Mouse (Mus musculus): ENCODE data around the gene Taldo1. TPM values are rescaled to one million over a fixed set of nuclear protein-coding genes. Genes with fewer than 3 reads are reported as not detected.

Gene Taldo1
- total RNA-seq, 2 experiments from 2014 or later, result 87.5 to 90.9 TPM

DNA sequence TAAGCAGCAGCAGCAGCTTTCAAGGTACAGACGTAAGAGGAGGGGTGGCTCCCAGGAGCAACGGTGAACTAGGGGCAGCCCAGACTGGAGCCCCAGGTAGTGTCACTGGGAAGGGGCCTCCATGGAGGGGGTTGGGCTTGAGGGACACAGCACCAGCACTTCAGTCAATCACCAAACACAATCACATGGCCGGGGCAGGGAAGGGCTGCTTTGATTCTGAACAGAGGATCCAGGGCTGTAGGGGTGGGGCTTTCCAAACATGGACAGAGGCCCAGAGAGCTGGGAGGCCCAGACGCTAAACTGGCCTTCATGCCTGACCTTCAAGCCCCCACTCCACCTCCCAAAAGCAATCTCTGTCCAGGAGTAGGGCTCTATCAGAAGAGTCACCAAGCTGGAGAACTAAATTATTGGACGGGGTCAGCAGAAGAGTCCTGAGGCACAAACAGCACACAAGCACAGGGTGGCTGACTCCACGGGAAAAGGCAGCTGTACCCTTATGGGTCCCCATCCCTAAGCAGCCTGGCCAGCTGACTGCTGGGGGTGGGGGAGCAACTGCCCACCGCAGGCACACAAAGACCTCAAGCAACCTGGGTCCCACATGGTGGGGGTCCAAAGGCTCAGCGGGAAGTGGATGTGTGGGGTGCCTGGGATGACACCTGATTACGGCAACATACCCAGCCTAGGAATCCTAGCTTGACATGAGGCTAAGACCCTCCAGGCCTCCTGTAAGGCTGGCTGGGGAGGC, 38.0 kb downstream of the Taldo1 start:
- peak overlapping the region; percentile 94 for H3K4me3 ChIP-seq
- intact Hi-C loops (cut with DNase I), result loop anchor here (2.0 kb wide), 1 partner anchor 15 kb away; the partner anchor contains the start of gene Gatd1
- peak overlapping the region; percentile 12; the same call in 1 of the 2 replicates for H3K27ac ChIP-seq
- no peak for TF ChIP-seq CTCF (IDR thresholded peaks at IDR 0.05)
- no peak for DNase-seq (ENCODE audit: extremely low spot score in 1 of 2, low spot score in 2 of 2)

DNA sequence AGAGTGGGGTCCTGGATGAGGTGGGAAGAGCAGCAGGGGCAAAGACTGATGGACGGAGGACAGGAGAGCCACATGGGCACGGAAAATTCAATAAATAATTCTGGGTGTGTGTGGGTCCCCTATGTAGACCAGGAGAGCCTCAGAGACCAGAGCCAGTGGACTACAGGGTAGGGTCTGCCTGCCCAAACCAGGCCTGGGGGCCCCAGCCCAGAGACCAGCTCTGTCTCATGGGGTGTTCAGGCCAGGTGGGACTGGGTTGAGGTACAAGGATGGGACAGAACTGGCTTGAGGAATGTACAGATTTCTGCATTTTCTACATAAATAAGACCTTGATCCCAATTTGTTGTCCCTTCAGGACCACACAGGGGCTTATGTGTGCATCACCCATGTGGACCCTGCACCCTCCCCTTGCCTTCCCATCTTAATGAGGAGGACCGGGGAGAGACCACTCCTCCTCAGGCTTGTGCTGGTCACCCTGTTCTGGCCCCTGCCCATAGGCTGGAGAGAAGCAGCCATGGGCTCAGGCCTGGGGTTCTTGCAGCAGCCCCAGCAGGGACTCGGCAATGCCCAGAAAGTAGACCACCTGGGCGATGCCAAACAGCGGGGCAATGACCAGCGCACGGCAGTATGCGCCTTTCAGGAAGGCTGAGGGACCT, 38.7 kb downstream of the Taldo1 start:
- no peak for TF ChIP-seq CTCF (IDR thresholded peaks at IDR 0.05)
- no peak overlapping the region for H3K4me3 ChIP-seq
- intact Hi-C loops (cut with DNase I), result no loop called here
- H3K27ac ChIP-seq, result no peak overlapping the region
- DNase-seq (ENCODE audit: extremely low spot score in 1 of 2, low spot score in 2 of 2), result no peak

DNA sequence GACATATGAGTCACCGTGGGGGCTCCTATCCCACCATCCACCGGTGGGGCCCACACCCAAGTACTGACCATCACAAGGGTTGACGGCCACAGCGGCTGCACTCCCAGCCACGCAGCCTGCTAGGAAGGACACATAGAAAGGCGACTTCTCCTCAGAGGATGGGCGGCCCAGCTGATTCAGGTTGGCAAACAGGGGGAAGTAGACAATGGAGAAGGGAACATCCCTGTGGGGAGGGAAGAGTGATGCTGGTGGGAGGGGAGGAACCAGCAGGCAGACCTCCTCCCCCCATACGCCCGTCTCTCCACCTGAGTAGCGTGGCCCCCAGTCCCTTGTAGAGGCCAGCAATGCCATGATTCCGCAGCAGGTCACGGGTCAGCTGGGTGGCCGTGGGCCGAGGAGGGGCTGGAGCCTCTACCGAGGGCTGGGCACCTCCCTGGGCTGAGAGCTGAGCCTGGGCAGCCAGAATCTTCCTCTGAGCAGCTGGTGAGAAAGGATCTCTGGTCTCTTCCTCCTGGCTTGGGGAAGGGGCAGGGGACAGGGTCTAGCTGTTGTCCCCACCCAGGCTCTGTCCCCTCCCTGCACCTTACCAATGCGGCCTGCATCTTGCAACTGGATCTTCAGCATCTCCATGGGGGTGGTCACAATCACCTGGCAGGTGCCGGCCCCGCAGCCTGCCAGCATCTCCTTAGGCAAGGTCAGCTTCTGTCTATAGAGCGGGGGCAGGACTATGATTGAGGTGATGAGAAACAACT, 39.6 kb downstream of the Taldo1 start:
- H3K27ac ChIP-seq, result no peak overlapping the region
- intact Hi-C loops (cut with DNase I), result no loop called here
- H3K4me3 ChIP-seq, result no peak overlapping the region
- DNase-seq (ENCODE audit: extremely low spot score in 1 of 2, low spot score in 2 of 2), result no peak
- TF ChIP-seq CTCF (IDR thresholded peaks at IDR 0.05), result no peak

DNA sequence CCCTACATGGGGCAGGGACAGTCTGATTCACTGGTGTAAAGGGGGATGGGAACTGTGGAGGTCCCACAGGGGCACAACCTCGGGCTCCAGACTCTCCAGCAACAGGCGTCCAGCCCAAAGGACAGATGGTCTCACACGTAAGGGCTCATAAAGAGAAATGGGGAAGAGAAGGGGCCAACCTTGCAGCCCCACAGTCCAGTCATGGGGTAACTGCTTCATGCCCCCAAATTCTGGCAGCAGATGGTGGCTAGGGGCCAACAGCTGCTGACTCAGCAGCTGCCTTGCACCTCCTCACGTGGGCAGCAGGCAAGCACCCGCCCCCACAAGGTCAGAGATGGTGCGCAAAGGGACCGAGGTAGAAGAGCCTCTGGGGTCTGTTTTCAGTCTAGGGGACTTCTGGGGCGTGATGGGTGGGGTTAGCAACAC, 40.2 kb downstream of the Taldo1 start:
- H3K4me3 ChIP-seq, result no peak overlapping the region; the same call in 1 of the 2 replicates
- no peak for TF ChIP-seq CTCF (IDR thresholded peaks at IDR 0.05)
- peak overlapping the region; percentile 59; the same call in 1 of the 2 replicates for H3K27ac ChIP-seq
- no peak for DNase-seq (ENCODE audit: extremely low spot score in 1 of 2, low spot score in 2 of 2)
- intact Hi-C loops (cut with DNase I), result no loop called here

DNA sequence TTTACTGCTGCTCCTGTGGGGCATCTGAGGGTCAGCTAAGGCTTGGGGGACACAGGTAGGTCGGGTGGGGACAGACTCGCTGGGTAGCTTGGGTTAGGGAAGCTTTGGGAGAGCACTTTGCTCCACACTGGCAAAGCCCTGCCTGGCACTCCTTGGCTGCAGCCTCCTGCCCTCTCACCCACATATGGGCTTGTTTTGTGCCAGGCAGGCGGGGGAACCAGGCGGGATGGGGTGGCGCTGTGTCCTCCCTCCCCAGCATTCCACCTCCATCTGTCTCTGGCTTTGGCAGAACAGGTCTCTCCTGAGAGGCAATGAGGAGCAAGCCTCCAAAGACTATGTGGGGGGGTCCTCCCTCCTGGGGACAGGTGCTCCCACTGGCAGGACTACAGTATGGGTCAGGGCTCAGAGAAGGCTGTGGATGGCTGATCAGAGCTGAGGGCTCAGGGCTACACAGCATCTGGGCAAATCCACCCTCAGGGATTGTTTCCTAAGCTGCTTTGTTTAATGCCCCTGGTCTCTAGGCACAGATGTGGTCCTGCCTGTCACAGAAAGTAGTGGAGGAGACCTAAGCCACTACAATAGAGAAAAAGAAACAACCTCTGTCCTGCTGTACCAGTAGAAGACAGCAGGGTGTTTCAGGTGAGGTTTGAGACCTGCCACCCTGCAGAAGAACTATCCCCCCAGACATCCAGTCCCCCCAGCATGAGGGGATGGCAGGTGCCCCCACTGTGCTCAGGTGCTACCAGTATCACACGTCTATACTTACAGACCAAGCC, 40.9 kb downstream of the Taldo1 start:
- intact Hi-C loops (cut with DNase I), result no loop called here
- peak overlapping the region; percentile 87 for H3K27ac ChIP-seq
- peak overlapping the region; percentile 62 for H3K4me3 ChIP-seq
- no peak for DNase-seq (ENCODE audit: extremely low spot score in 1 of 2, low spot score in 2 of 2)
- no peak; the same call in 1 of the 2 replicates for TF ChIP-seq CTCF (IDR thresholded peaks at IDR 0.05)

DNA sequence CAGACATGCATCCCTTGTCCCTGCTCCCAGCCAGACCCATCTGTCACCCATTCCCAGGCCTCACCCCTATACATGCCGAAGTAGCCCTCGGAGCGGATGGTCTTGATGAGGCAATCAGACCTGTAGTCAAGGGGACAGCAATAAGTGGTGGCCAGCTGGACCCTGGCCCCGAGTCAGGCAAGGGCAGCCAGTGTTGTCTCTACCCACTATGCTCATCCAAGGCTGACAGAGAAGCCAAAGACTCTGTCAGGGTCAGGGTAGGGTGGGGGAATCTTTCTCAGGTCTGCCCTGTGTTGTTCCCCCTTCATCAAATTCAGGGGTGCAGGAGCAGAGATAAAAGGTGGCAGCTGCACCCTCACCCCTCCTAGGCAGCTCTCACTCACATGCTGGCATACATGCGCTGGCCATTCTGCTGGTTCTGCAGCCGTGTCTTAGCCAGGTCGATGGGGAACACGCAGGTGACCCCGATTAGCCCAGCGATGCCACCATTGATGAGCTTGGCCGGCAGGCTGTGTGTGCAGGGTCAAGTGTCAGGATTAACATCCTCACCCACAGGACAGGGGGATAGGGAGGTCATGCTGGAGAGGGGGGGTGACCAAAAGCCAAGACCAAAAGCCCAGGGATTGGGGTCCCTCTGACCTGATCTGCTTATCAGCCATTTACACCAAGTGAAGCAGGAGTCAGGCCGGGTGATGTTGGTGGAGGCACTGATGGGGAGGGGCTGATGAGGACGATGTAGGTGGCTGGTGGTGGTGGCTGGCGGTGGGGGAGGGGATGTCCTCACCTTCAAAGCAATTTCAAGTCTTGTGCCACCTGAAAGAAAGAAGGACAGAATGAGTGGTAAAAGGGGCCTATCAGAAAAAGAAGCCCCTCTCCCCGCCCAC, 41.8 kb downstream of the Taldo1 start:
- no peak for TF ChIP-seq CTCF (IDR thresholded peaks at IDR 0.05)
- no peak for DNase-seq (ENCODE audit: extremely low spot score in 1 of 2, low spot score in 2 of 2)
- peak overlapping the region; percentile 87 for H3K27ac ChIP-seq
- H3K4me3 ChIP-seq, result peak overlapping the region; percentile 62
- intact Hi-C loops (cut with DNase I), result no loop called here

DNA sequence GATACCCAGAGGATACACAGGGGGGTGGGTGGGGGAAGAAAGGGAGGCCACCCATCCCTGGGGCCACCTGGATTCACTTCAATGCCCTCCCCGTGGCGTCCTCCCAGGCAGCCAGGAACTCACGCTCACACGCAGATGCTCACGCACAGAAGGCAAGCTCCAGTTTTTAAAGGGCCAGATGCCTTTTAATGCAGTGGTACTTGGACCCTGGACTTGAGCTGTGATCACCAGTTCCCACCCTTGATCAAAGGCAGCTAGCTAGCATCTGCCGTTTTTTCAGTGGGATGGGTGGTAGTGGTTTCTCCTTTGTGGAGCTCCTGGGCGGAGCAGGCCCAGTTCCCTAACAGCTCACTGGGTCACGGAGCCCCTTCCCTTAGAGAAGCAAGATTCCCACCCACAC, 42.5 kb downstream of the Taldo1 start:
- no peak for TF ChIP-seq CTCF (IDR thresholded peaks at IDR 0.05)
- Histone ChIP-seq H3K27ac (peak overlapping the region; percentile 87), H3K4me3 (peak overlapping the region; percentile 62)
- DNase-seq (ENCODE audit: extremely low spot score in 1 of 2, low spot score in 2 of 2), result peak; percentile 59 to 63
- intact Hi-C loops (cut with DNase I), result no loop called here

DNA sequence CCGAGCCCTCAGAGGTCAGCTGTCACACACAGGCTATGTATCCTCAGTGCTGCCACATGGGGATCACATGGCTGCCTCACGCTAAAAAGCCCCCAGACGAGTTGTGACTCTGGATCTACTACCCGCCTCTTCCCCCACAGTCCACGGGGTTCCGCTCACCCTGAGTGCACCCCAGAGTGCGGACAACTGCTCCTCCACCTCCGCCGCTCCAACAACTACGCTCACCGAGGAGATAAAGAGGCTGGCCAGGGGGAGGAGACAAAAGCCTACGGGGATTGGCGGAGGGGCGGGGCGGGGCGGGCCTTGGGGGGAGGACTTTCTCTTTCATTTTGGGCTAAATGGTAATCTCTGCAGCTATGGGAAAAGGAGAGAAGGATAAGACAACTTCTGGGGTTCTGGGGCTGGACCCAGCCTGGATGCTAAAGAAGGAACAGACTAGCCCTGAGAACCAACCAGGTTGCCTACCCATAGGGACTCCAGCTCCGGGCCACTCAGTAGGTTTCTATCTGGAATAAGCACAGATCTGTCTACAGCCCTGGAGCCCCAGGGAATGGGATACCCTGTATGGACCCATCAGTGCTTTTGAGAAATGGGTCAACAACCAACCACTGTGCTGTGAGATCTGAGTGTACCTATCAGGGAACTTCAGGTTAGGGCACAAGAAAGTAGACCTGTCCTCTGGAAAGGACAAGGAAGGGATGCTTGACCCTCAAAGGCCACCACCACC, 43.3 kb downstream of the Taldo1 start:
- TF ChIP-seq CTCF (IDR thresholded peaks at IDR 0.05), result no peak
- Histone ChIP-seq H3K27ac (peak overlapping the region; percentile 87), H3K4me3 (peak overlapping the region; percentile 62)
- intact Hi-C loops (cut with DNase I), result no loop called here
- DNase-seq (ENCODE audit: extremely low spot score in 1 of 2, low spot score in 2 of 2), result peak in 1 of 2 experiments; percentile 64

DNA sequence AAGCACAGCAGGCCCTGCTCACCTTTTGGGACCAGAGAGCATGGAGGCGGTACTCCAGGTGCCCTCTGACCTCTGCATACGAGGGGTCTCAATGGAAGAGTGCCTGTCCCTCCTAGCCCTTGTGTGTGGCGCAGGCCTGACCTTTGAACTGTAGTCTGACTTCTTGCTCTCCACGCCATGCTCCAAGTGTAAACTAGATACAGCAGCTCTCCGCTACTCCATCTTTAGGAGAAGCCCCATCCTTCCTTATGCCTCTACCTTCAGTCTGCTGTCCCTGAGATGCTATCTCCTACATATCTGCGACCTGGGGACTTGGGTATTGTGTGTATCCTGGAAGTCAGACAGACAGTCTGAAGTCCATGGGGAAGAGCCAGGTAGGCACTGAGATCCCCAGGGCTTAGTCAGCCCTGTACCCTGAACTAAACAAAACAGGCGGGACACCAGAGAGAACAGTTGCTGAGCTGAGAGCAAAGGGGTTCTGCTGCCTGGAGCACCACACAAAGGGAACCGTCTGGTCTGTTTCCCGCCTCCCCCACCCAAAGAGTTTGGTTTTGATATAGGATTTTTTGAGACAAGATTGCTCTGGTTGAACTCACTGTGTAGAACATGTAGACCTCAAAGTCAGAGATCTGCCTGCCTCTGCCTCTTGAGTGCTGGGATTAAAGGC, 44.0 kb downstream of the Taldo1 start:
- Histone ChIP-seq H3K4me3 (peak overlapping the region; percentile 62), H3K27ac (peak overlapping the region; percentile 94)
- no peak for DNase-seq (ENCODE audit: extremely low spot score in 1 of 2, low spot score in 2 of 2)
- intact Hi-C loops (cut with DNase I), result no loop called here
- TF ChIP-seq CTCF (IDR thresholded peaks at IDR 0.05), result no peak

All from left cerebral cortex, adult 2 months (tissue).